Mouse (Mus musculus): ENCODE measurements around the gene Pcid2.
"Not testable (repeated sequence)": the region's sequence is repeated elsewhere in the genome, so short reads cannot be mapped to it uniquely, and the experiment has no call there.

Pcid2 gene

DNA sequence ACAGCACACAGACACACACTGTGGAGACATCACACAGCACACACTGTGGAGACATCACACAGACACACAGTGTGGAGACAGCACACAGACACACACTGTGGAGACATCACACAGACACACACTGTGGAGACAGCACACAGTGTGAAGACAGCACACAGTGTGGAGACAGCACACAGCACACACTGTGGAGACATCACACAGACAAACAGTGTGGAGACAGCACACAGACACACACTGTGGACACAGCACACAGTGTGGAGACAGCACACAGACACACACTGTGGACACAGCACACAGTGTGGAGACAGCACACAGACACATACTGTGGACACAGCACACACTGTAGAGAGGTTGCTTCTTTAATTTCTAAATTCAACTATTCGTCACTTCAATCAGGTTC, 29.7 kb downstream of the Pcid2 start:
- not testable (repeated sequence) for DNase-seq

- no peak for DNase-seq
These were observed 30.2 kb downstream of the Pcid2 start for GRCm38 (mm10) chr8:13075044-13075443.

DNA sequence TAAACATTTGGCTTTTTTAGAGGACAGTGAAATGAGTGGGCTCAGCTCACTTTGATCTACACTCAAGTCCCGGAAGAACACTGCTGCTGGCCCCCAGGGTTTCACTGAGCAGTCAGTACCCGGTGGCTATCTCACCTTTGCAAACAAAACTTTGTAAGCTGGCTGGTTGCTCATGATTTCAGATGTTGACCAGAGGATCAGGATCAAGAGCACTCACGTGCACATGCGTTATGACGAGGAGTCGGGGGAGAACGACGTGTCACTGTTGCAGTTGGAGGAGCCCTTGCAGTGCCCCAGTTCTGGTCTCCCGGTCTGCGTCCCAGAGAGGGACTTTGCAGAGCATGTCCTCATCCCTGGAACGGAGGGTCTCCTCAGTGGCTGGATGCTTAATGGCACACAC, 32.0 kb downstream of the Pcid2 start:
- no peak for DNase-seq

- DNase-seq: no peak
These were observed 42.1 kb downstream of the Pcid2 start for GRCm38 (mm10) chr8:13063112-13063511.

DNA sequence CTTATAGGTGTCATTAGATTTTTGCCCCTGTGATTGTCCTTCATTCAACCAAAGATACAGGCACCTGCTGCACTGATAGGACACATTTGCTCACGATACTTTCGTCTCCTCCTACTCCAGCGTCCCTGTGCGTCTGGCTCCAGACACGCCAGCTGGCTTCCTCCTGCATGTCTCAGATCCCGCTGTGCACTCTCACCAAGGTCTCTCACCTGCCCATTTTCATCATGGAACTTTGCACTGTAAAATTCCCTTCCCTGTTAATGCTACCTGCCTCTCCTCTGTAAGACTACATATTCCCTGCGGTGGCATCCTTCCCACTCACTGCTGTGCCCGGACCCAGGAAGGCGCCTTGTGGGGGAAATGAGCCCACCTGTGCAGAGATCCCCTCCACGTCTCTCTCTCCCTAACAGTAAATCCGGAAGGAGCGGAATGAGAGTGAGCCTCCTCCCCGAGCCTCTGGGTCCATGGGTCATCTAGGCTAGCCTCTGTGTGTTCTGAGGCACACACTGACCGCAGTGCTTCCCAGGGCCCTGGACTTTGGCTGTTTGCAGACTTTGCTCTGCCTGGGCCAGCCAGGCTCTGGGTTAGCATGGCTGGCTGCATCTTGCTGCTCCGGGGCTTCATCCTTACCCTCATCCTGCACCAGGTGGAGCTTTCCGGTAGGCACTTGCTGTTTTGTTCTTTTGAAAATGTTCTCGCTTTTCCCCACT, 44.7 kb downstream of the Pcid2 start, which contains the start of gene Proz:
TSS of gene Proz (plus strand) at position 474 of the 710 bp plus-strand sequence.
- no peak for DNase-seq

- no peak for DNase-seq
These were observed 47.9 kb downstream of the Pcid2 start for GRCm38 (mm10) chr8:13057351-13057750.

GRCm38 (mm10) chr8:13050550-13050949, 54.7 kb downstream of the Pcid2 start:
- DNase-seq: no peak

GRCm38 (mm10) chr8:13047652-13048051, 57.6 kb downstream of the Pcid2 start:
- DNase-seq: no peak

GRCm38 (mm10) chr8:13041459-13041858, 63.8 kb downstream of the Pcid2 start:
- no peak for DNase-seq

DNA sequence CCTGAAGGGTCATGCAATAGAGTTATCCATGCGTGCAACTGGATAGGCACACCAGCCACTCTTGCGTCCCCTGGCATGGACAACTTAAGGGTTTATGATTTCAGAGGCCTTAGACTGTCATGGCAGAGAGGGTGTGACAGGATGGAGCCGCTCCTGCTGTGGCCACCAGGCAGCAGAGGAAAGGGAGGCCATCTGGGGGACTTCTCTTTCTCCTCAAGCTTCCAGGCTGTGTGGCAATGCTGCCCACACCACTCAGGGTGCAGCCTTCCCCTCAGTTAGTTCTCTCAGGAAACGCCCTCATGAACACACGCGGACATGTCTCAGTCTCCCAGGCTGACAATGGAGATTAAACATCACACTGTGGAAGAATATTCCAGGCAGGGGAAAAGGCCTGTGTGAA, 66.2 kb downstream of the Pcid2 start:
- DNase-seq: no peak

GRCm38 (mm10) chr8:13037569-13037968, 67.7 kb downstream of the Pcid2 start:
- DNase-seq: no peak

DNA sequence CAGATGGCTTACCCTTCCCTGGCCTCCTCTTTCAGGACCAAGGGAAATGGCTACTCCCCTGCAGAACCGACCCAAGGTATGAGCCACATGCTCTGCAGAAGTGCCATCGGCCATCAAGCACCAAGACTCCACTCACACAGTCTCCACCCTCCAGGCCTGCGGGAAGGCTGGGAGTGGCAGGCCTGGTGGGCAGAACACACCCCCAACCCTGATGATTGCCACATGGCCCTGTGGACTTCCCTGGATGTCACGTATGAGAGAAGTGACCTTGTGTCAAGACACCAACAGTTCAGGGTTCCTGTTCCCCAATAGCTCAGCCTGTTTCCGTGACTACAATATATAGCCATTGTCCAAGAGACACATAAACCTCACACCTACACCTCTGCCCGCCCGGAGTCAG, 68.2 kb downstream of the Pcid2 start, which contains the start of gene F10:
TSS of gene F10 (plus strand) at position 294 of the 400 bp plus-strand sequence.
- no peak for DNase-seq

- DNase-seq: no peak
These were observed 68.9 kb downstream of the Pcid2 start for GRCm38 (mm10) chr8:13036346-13036812.

DNA sequence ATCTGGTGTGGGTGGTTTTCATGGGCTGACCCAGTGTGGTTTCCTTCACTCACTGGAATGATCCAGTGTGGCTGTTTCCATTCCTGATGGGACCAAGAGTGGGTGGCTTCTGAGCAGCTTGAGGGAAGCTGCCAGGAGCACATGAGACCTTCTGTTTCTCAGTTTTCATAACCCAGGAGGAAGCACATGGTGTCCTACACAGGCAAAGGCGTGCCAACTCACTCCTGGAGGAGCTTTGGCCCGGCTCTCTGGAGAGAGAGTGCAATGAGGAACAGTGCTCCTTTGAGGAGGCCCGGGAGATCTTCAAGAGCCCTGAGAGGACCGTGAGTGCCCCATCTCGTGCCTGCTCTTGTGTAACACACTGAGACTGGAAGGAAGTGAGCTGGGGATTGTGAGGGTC, 76.8 kb downstream of the Pcid2 start:
- no peak for DNase-seq

DNA sequence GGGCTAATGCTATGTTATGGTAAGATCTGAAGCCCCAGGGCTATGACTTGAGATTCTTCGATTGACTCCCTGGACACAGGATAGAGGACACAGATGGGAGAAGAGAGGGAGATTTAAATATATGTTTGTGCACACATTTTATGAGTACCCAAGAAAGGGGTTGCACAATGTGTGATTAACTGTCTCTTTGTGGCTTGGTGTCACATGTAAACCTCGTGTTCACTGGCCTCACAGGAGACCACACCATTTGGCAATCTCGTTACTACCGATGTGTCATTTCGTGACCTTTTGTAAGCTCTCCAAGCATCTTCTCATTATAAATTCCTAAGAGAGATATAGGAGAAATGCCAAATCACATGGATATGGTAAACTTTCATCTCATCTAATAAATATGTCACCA, 77.6 kb downstream of the Pcid2 start:
- no peak for DNase-seq

All from spleen, adult 18-20 months (tissue).